Mouse (Mus musculus): ENCODE measurements around the gene Ipo11.

Ipo11 gene

DNA sequence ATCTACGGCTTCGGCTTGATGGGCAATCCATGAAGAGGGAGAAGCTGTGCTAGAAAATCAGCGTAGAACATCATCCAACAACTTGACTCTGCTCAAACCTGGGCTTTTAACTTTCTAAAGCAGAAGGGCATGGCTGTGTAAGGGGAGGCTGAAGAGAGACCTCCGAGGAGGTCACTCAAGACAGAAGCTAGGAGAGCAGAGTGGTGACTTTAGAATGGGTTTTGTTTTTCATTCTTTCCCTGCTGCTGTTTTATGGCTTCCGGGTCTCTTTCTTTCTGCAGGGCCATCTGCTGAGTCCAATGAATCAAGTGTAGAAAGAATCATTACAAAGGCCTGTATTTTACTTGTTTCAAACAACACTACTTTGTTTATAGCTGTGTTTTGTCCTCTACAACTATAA, 119.7 kb downstream of the Ipo11 start:
- DNase-seq (ENCODE audit: low spot score in 2 of 2) = no peak

DNA sequence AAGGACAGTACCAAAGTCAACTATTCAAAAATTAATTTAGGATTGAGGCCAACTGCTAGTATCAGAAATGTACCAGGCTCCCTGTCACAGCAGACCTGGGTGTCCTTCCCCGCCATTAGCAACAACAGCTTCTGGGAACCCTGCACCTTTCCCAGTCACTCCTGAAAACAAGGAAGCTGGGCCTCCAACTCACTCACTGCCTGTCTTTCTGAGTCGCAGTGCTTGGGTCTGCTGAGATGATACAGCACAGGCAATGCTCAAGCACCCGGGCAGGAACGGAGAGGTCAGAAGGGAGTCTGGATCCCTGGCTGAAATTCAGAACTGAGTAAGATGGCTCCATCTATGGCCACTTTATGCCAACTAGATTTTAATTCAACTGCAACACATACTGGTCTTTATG, 123.2 kb downstream of the Ipo11 start:
- no peak for DNase-seq (ENCODE audit: low spot score in 2 of 2)

DNA sequence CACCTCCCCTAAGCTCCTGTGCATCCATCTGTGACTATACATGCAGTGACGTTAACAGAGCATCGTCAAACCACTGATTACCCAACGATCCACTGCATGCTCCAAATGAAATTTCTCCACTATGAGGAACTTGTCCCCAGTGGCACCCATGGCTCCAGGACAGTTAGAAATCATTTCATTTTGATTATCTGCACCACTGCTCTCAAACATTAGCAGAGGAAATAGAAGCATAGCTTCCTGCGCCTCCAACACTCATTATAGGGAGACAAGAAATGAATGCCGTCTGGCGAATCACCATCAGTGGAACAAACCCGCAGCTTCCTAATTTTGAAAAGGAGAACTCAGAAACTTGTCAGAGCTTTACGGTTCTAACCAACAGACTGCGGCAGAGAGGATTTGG, 123.7 kb downstream of the Ipo11 start:
- DNase-seq (ENCODE audit: low spot score in 2 of 2) = no peak

DNA sequence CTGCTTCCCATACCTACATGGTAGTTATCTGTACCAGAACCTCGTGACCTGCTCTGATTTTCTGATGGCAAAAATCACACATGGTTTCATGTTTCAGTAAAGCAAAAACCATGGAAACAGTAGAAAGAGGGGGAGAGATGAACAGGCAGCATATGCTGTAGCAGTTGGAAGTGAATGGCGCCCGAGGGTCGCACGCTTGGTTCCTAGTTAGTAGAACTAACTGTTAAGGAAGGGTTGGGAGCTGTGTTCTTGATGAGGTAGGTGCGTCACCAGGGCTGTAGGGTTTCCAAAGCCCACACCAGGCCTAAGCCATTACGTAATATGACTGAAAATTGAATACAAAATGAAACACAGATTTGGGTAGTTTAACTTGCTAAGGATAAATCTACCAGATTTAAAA, 126.6 kb downstream of the Ipo11 start:
- DNase-seq (ENCODE audit: low spot score in 2 of 2) = no peak

DNA sequence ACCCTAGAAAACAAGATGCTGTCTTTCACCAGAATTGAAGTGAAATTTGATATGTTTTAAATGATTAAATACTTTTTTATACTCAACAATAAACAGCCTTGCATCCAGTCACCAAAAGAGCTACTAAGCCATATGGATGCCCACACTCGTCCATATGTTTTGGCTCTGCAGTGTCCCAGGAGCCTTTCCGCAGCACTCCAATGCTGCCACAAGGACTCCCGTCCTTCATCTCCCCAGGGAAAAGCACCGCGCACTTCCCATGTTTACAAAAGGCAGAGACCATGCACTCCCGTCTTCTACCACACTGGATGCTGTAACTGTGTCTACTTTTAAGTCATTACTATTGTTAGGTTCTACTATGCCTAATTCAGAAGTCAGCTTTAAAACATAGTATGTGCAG, 127.9 kb downstream of the Ipo11 start:
- no peak for DNase-seq (ENCODE audit: low spot score in 2 of 2)

DNA sequence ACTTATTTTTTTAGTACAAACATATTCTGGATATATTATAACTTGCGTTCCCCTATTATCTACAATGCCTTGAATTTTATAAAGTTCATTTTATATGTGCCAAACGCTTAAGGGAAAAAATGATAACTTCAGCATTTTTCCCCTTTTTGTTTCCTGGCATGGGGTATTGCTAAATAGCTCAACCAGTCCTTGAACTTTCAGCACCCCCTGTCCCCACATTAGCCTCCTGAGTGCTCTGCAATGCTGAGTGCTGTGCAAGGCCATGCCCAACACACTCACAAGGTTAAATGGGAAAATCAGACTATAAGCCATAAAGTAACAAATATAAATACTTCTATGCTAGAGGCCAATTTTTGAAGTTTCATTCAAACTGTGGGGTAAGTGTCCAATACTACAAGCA, 128.4 kb downstream of the Ipo11 start:
- DNase-seq (ENCODE audit: low spot score in 2 of 2) = no peak

DNA sequence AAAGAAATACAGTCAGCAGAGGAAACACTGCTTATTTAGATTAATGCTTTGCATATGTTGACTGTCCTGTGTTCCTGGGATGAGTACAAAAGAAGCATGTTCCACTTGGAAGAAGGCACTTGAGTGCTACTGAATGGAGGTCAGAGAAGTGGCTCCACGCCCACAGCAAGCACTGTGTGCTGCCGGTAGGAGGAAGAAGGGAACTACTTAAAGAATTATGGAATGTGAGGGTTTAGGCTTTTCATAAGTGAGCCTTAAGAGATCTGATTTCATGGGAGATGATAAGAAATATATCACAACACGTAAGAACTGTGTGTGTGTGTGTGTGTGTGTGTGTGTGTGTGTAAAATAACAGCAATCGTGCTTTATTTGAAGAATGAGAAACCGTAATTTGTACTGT, 129.5 kb downstream of the Ipo11 start:
- DNase-seq (ENCODE audit: low spot score in 2 of 2) = no peak

DNA sequence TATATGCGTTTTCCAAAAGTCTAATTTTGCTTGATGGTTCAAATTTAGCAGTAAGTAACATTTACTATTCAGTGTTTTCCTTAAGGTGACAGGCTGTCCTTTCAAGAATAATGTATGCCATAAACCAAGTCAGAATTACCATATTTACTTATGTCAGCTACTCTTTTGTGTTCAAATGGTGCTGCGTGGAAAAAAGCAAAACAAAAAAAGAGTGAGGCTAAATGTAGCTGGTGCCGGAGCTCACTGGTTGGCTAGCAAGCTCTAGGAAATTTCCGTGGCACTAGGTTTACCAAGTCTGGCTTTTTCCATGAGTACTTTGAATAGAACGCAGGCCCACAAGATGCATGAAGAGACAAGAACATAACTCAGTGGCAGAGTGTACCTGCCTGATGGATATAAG, 131.6 kb downstream of the Ipo11 start:
- DNase-seq (ENCODE audit: low spot score in 2 of 2) = no peak

DNA sequence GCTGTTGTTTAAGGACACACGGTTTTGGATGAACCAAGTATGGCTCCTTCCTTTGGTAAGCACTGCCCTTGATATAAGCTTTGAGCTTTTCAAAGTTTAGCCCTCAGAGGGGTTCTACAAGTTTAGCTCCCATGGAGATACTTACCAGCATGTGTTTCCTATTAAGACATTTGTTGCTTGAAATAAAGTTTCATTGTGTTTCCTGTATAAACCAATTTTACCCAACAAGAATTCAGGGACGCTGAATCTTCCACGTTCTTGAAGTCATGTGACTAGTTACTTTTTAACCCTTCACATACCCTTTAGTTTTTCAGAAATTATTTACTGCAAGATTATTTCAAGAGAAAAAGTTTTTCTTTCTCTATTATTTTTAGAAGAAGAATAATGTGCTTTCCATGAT, 138.7 kb downstream of the Ipo11 start:
- DNase-seq (ENCODE audit: low spot score in 2 of 2) = no peak

DNA sequence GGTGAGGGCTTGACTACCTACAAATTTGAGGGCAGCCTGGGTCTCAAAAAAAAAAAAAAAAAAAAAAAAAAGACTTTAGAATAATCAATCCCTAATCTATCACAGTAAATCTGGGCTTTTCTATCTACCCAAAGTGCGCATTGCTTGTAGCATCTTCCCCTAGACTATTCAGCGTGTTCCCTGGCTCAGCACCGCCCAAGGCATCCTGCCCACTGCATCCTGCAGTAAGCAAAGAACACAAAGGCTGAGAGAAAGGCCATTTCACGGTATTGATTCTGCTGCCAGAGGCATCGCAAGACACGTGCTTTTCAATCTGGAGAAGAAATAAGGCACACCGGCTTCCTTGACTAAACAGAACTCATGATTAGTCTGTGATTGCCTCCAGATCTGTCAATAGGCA, 147.9 kb downstream of the Ipo11 start:
- DNase-seq (ENCODE audit: low spot score in 2 of 2) = no peak

DNA sequence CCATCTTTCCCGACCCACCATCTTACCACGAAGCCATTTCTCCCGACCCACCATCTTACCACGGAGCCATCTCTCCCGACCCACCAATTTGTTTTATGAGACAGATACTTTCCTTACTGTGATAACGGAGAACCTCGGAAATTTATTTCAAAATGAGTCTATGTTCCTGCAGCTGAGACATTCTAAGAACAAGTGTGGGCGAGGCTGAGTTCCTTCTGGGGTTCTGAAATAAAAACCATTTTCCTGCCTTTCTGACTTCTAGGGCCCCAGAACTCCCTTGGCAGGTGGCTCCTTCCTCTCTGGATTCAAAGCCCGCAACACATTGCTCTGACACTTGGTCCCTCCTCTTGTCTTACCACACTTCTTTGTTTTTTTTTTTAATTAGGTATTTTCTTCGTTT, 168.0 kb downstream of the Ipo11 start:
- DNase-seq (ENCODE audit: low spot score in 2 of 2) = no peak

DNA sequence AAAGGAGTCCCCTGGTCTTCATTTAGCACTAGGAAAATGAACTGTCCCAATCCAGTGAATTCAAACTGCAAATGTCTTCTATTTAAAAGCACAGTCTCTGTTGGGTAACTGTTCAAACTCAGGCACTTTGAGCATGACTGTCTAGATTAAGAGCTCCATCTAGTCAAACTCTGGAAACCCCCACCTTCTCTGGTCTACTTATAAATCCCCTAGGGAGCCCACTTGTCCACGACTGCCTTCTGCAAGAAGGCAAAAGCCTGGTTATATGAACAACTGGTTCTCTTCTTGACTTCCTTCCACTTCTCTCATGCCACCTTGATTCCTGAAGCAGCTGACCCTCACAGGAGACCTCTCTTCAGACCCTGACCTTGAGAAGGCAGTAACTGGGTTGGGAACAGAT, 174.1 kb downstream of the Ipo11 start:
- DNase-seq (ENCODE audit: low spot score in 2 of 2) = no peak

DNA sequence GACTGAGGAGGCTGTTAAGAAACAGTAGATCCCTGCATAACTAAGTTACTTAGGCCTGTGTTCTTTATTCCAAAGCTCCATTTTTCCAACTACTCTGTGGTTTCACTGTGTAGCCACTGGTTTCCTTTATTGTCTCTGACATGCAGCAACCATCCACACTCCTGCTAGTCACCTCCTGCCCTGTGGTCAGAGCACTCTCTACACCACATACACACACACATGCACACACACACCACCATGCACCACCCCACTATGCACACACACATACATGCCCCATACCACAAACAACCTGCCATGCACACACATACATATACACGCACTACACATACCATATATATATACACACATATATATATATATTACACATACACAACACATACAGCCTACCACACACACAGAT, 175.1 kb downstream of the Ipo11 start:
- DNase-seq (ENCODE audit: low spot score in 2 of 2) = no peak

DNA sequence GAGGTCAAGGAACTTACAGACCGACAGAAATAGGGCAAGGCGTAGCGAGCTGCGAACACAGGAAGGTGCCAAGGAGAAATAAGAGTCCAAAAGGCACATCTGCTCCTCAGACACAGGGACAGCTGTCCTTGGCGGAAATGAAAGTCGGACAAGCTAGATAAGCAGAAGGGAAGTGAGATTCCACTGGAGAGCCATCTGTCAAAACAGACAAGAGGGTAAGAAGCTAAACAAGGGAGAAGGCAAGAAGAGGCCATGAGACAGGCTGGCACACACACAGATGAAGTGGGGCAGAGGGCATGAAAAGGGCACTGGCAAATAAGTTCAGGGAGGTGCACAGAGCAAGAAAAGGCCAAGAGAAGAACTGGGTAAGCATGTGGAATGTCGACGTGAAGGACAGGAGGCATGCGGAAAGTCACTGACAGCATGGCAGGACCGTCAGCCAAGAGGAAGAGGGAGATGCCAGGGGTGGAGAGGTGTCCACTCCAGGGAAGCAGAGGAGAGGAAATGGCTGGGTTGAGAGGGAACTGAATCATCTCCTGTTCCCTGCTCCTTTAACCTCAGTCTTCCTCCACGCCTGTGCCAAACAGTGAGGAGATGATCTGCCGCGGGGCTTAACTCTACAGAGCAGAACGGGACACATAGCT, 176.4 kb downstream of the Ipo11 start:
- DNase-seq (ENCODE audit: low spot score in 2 of 2) = no peak

DNA sequence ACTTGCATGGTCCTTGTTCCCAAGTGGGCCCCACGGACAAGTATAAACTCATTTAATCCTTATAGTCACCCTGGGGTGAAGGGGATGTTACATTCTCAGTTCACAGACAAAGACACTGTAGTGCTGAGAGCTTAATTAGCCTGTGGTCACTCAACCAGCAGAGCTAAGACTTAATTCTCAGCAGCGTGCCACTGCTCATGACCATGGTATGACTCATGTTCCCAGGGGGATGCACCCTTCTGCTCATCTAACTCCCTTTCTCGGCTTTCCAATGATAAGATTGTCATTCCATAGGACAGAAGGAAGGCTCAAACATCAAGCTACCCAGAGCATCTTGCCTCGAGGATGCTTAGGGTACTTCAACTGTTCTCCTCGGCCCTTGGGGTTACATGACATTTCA, 180.9 kb downstream of the Ipo11 start:
- DNase-seq (ENCODE audit: low spot score in 2 of 2) = no peak

DNA sequence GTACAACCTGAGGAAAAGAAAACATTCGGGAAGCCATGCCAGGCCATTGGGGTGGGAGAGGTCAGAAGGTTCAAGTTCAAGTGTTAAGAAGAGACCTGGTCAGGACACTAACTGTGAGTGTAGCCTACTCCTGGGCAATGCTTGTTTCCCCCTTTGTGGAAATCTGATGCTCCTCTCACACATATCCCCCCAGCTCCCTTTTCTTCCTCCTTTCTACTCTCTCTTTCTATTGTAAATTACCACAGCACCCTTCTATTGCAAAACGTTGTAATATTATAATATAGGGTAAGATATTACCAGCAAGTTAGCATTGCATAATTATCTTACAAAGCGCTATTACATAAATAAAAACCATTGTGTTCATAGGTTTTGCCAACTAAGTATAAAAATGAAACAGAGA, 182.5 kb downstream of the Ipo11 start:
- DNase-seq (ENCODE audit: low spot score in 2 of 2) = no peak

DNA sequence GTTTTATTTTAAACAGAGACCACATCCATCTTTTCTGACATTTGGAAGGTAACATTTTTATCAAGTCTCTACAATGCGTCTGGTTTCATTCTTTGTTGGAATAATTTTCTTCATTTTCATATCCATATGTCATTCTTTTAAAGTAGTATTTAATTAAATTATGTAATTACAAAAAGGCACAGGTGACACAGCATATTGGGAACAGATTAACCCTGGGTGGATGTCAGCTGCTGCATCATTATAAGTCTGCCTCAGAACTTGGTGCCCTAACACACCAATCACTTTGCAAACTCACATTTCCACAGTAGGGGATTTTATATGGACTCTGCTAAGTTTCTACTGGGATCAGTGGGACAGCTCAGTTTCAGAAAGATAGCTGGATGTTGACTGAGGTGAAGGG, 184.8 kb downstream of the Ipo11 start:
- DNase-seq (ENCODE audit: low spot score in 2 of 2) = no peak

DNA sequence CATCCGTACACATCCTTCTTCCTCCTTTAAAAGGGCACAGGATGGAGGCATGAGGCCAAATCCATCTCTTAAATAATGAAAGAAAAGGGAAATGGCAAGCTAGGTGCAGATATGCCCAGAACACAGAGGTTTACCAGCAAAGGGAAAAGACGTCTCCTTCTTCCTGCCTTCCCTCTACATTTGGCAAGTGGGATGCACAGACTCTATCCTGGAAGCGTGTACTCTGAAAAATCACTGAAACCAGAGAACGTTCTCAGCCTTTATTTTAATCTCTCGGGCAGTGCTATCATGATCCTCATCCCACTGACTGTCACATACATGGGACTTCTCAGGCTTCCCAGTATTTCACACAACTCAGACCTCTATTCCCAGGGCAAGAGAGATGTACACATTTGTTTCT, 189.9 kb downstream of the Ipo11 start:
- DNase-seq (ENCODE audit: low spot score in 2 of 2) = no peak

DNA sequence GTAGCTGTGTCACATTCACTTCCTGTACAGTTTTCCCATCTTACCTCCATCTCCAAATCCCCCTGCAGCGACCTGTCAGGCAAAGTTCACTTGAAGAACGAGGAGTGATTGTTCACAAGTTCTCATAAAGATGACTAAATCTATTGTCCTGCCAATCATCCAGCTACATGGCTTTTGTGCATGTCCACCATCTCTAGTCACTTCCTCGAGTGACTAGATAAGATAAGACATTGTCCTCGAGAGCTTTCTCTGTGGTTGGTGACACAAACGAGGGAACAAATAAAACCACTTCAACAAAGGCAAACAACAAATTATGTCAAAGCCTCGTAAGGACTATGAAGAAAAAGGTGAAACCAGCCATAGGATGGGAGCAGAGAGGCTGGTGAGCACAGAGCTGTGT, 191.6 kb downstream of the Ipo11 start:
- DNase-seq (ENCODE audit: low spot score in 2 of 2) = no peak

Data from frontal cortex, postnatal 25 days (tissue).